Mouse (Mus musculus) ES-Bruce4 (cell line): Measurements from ENCODE around the gene Kirrel3.

ENCODE experiments used
- CTCF ChIP-seq: IDR thresholded peaks from one replicate; pipeline ENCODE4 v1.8.1; 2011; ENCODE audit warnings: low read depth, low read length
- POLR2A ChIP-seq: IDR thresholded peaks from one replicate; pipeline ENCODE4 v1.8.1; 2011; ENCODE audit warnings: low read length; ENCODE audit not compliant: insufficient read depth

GRCm38 (mm10) chr9:34861775-34862174, 376.1 kb downstream of the Kirrel3 start:
- no peak for TF ChIP-seq POLR2A
- peak; percentile 70 for TF ChIP-seq CTCF
